7 mouse cellular contexts compared by ENCODE assay signal in genomic region chr11:59947752-59948400, GRCm38 (mm10). TPM values are rescaled to one million over a fixed set of nuclear protein-coding genes. Genes with fewer than 3 reads are reported as not detected.
A peak's percentile ranks its signal among the peaks of the same experiment; 100 is the strongest.
DNase-seq lines count a peak whose midpoint lies in the region; ATAC-seq lines count a peak whose summit lies in the region.

Med9 (plus strand) TSS chr11:59948206.

- H3K4me3 ChIP-seq in intestine, embryonic 16.5 days (ENCODE audit: low read length), result peak within 1 kb of the TSS; percentile 75
- H3K4me3 ChIP-seq in midbrain, embryonic 11.5 days (ENCODE audit: low read depth, low read length), result peak within 1 kb of the TSS; percentile 96

- peaks cover 10% of the 10 kb centered on the region; the same call in 1 of the 2 replicates for H3K4me1 ChIP-seq in intestine, embryonic 16.5 days (ENCODE audit: control insufficient read depth, insufficient read depth, low read length)
- H3K4me1 ChIP-seq in midbrain, embryonic 11.5 days (ENCODE audit: control insufficient read depth, insufficient read depth, low read length), result peaks cover 9% of the 10 kb centered on the region

- peak within 1 kb of the TSS; percentile 90 for H3K9ac ChIP-seq in intestine, embryonic 16.5 days (ENCODE audit: low read depth, low read length)
- H3K9ac ChIP-seq in midbrain, embryonic 11.5 days (ENCODE audit: low read length), result peak within 1 kb of the TSS; percentile 98

- H3K27ac ChIP-seq in intestine, embryonic 16.5 days (ENCODE audit: low read length), result peak within 1 kb of the TSS; percentile 39
- peak within 1 kb of the TSS; percentile 72; the same call in 1 of the 2 replicates for H3K27ac ChIP-seq in midbrain, embryonic 11.5 days (ENCODE audit: low read depth, low read length)

- intact Hi-C loops in gastrocnemius, postnatal 36 days (cut with DNase I), result no loop called here
- intact Hi-C loops in left cerebral cortex, postnatal 36 days (cut with DNase I), result loop anchor here (2.0 kb wide), 1 partner anchor 17 kb away; the partner anchor contains the start of gene Rasd1

- DNase-seq in adrenal gland, adult 18-20 months (ENCODE audit: low spot score in 2 of 2), result peak; percentile 96 to 97
- DNase-seq in embryo, embryonic 11 days, result peak; percentile 98
- peak; percentile 87 to 90 for DNase-seq in gastrocnemius, postnatal 36 days
- DNase-seq in left cerebral cortex, postnatal 36 days (ENCODE audit: low spot score in 2 of 2), result peak; percentile 96 to 98
- DNase-seq in midbrain, embryonic 11.5 days (ENCODE audit: low spot score, missing footprints), result peak; percentile 100
- peak; percentile 89 for DNase-seq in skeletal muscle tissue, adult 2 months (ENCODE audit: low read depth, low spot score)

- no peaks in the 10 kb centered on the region for H3K9me3 ChIP-seq in intestine, embryonic 16.5 days (ENCODE audit: control insufficient read depth, low read length)
- H3K9me3 ChIP-seq in midbrain, embryonic 11.5 days (ENCODE audit: control insufficient read depth, low read length), result no peaks in the 10 kb centered on the region

- peak within 1 kb of the TSS; percentile 68 for H3K4me2 ChIP-seq in intestine, embryonic 16.5 days (ENCODE audit: low read depth, low read length)
- H3K4me2 ChIP-seq in midbrain, embryonic 11.5 days, result peak within 1 kb of the TSS; percentile 72

- peak; percentile 98 for ATAC-seq in intestine, embryonic 16.5 days
- ATAC-seq in midbrain, embryonic 11.5 days (ENCODE audit: low FRiP score), result peak; percentile 97

- WGBS in intestine, embryonic 16.5 days, result under 1% methylated on average over 43 of the region's 43 CpGs
- 1% methylated on average over 43 of the region's 43 CpGs for WGBS in midbrain, embryonic 11.5 days

- no peaks in the 10 kb centered on the region for H3K36me3 ChIP-seq in intestine, embryonic 16.5 days (ENCODE audit: control insufficient read depth, insufficient read depth, low read length)
- H3K36me3 ChIP-seq in midbrain, embryonic 11.5 days (ENCODE audit: control insufficient read depth, insufficient read depth, low read length), result no peaks in the 10 kb centered on the region

- no peaks in the 10 kb centered on the region for H3K27me3 ChIP-seq in intestine, embryonic 16.5 days (replicated peaks; ENCODE audit: control insufficient read depth, insufficient read depth, low read length)
- no peaks in the 10 kb centered on the region for H3K27me3 ChIP-seq in midbrain, embryonic 11.5 days (ENCODE audit: control insufficient read depth, insufficient read depth, low read length)

RNA-seq across cellular contexts. Expression of gene Med9, which starts in this region (rescaled TPM):
- total RNA-seq in adrenal gland, adult 18-20 months (2021), result 10 to 100 TPM; 23.3 to 24.3 TPM
- total RNA-seq in gastrocnemius, postnatal 36 days (2021), result 10 to 100 TPM; 15.3 to 17.9 TPM
- 33.0 and 33.4 TPM in 2 replicates for polyA plus RNA-seq in intestine, embryonic 16.5 days (2015; fragmentation: Nextera tagmentation; extraction: Ambion mirVana)
- 10 to 100 TPM; 37.4 to 46.0 TPM for total RNA-seq in left cerebral cortex, postnatal 36 days (2021)
- 43.3 and 49.3 TPM in 2 replicates for polyA plus RNA-seq in midbrain, embryonic 11.5 days (2014; fragmentation: Nextera tagmentation; extraction: Ambion mirVana)

Comparison
In these comparisons a context has a peak if more than half of its experiments do, and no peak if none do; other contexts are left out.
1. Peak in every context shown above with its lines: DNase-seq, ATAC-seq, H3K4me3 ChIP-seq and H3K27ac ChIP-seq.